Mouse (Mus musculus) liver, embryonic 12.5 days (tissue): ENCODE measurements around the gene Il17rc. TPM values are rescaled to one million over a fixed set of nuclear protein-coding genes. Genes with fewer than 3 reads are reported as not detected.
A peak's percentile ranks its signal among the peaks of the same experiment; 100 is the strongest.

Source experiments
- ATAC-seq: fragments of 200-750 bp; cut with Nextera tagmentation; 2 replicates; pipeline ENCODE4 v1.8.0; 2017; ENCODE audit warnings: moderate number of reproducible peaks, mild to moderate bottlenecking, moderate library complexity
- H3K27ac ChIP-seq: fragments of 300-500 bp; sonication (generic); 2 replicates; pipeline ENCODE4 v1.5.1; 2016; ENCODE audit warnings: mild to moderate bottlenecking
- H3K27me3 ChIP-seq: fragments of 300-500 bp; sonication (generic); replicated peaks from 2 replicates; pipeline ENCODE4 v1.6.1; 2016; ENCODE audit warnings: mild to moderate bottlenecking, moderate library complexity
- H3K36me3 ChIP-seq: fragments of 300-500 bp; sonication (generic); 2 replicates; pipeline ENCODE4 v1.6.1; 2016; ENCODE audit warnings: mild to moderate bottlenecking, moderate library complexity
- H3K4me1 ChIP-seq: fragments of 300-500 bp; sonication (generic); 2 replicates; pipeline ENCODE4 v1.6.1; 2016
- H3K4me2 ChIP-seq: fragments of 300-500 bp; sonication (generic); 2 replicates; pipeline ENCODE4 v1.6.1; 2016; ENCODE audit warnings: mild to moderate bottlenecking, moderate library complexity
- H3K4me3 ChIP-seq: fragments of 300-500 bp; sonication (generic); 2 replicates; pipeline ENCODE4 v1.5.1; 2016; ENCODE audit warnings: mild to moderate bottlenecking, moderate library complexity
- H3K9ac ChIP-seq: fragments of 300-500 bp; sonication (generic); 2 replicates; pipeline ENCODE4 v1.6.1; 2016; ENCODE audit warnings: mild to moderate bottlenecking, moderate library complexity
- H3K9me3 ChIP-seq: fragments of 300-500 bp; sonication (generic); replicated peaks from 2 replicates; pipeline ENCODE4 v1.6.1; 2016; ENCODE audit warnings: mild to moderate bottlenecking, moderate library complexity
- WGBS: fragments of 180-500 bp; shearing (Covaris S2); methylation state at CpG from one replicate; pipeline ENCODE4 v1.1.7; 2016; ENCODE audit not compliant: insufficient replicate concordance; 5-methylcytosine and 5-hydroxymethylcytosine counted together
- polyA plus RNA-seq: library from polyadenylated mRNA; unstranded; fragments of >200 nt; fragmentation: Nextera tagmentation; extraction: Ambion mirVana; gene quantifications from 2 replicates; pipeline ENCODE4 v1.2.1, GENCODE M21; 2016

Gene Il17rc
- polyA plus RNA-seq, 1 experiment from 2014 or later: 5.1 TPM

DNA sequence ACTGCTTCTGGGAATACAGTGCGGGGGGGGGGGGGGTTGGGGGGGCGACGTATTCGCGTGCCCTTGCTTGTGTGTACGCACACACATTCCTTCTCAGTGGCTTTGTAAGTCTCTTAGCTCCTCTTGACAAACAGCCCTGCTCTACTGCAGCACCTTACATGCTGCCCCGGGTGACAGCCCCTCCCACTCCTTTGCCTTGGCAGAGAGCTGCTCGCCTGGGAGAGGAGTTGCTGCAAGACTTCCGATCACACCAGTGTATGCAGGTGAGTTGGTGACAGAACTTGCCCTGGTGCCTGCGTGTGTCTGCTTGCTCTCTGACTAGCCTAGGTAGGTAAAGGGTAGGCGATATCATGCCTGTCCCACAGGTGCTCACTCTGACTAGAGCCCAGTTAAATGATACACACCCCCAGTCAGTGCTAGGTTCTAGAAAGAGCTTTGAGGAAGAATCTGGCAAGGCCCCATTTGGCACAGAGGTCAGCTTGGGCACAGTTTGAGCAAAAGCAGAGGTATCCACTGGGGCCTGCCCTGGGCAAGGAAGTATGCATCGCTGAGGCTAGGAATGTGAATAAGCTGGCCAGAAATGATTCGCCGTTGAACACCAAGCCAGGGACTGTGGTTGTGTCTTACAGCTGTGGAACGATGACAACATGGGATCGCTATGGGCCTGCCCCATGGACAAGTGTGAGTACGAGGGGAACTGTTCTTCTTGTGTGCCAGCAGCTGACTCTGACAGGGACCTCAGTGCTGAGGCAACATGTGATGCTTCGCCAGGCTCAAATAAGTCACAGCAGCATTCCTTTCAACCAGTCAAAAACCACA, 9.5 kb downstream of the Il17rc start:
- H3K27me3 ChIP-seq: peaks cover 62% of the 10 kb centered on the region
- no peak overlapping the region for H3K4me2 ChIP-seq
- H3K9ac ChIP-seq: no peak overlapping the region
- H3K27ac ChIP-seq: no peak overlapping the region
- 58% methylated on average over 18 of the region's 18 CpGs for WGBS
- no peak overlapping the region for H3K4me3 ChIP-seq
- no peaks in the 10 kb centered on the region for H3K9me3 ChIP-seq
- peaks cover 30% of the 10 kb centered on the region for H3K4me1 ChIP-seq
- no peak for ATAC-seq
- no peaks in the 10 kb centered on the region for H3K36me3 ChIP-seq

DNA sequence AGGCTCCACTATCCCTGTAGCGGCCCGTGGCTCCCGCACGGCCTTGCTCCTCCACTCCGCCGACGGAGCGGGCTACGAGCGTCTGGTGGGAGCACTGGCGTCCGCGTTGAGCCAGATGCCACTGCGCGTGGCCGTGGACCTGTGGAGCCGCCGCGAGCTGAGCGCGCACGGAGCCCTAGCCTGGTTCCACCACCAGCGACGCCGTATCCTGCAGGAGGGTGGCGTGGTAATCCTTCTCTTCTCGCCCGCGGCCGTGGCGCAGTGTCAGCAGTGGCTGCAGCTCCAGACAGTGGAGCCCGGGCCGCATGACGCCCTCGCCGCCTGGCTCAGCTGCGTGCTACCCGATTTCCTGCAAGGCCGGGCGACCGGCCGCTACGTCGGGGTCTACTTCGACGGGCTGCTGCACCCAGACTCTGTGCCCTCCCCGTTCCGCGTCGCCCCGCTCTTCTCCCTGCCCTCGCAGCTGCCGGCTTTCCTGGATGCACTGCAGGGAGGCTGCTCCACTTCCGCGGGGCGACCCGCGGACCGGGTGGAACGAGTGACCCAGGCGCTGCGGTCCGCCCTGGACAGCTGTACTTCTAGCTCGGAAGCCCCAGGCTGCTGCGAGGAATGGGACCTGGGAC, 11.4 kb downstream of the Il17rc start:
- Histone ChIP-seq H3K36me3 (no peaks in the 10 kb centered on the region), H3K9me3 (no peaks in the 10 kb centered on the region), H3K4me2 (peak overlapping the region; percentile 94), H3K27me3 (peaks cover 46% of the 10 kb centered on the region), H3K4me3 (peak overlapping the region; percentile 68), H3K27ac (peak overlapping the region; percentile 66), H3K4me1 (peaks cover 42% of the 10 kb centered on the region), H3K9ac (peak overlapping the region; percentile 65)
- peak; percentile 51 for ATAC-seq
- 1% methylated on average over 65 of the region's 65 CpGs for WGBS

DNA sequence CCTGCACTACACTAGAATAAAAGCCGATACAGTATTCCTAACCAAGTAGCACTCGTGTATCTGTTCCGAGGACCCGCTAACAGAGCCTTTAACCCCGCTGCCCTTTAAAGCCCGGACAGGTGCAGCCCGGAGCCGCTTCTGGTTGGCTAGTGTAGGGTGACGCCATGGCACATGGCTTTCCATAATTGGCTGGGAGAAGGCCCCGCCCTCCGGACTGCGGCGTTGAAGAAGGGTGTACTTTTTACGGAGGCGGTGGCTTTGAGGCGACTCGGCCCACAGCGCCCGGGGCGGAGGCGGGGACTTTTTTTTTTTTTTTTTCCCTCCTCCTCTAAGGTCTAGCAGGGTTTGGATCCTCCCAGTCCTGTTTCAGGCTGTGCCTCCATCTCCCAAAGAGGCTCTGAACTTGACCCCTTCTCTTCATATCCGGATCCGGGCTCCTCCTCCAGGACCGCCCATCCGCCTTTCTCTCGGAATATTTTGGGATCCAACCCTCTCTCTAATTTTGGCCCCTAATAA, 11.9 kb downstream of the Il17rc start, which contains the start of gene Creld1:
Gene Creld1 (plus strand): TSS at position 198 of the 516 bp plus-strand sequence.
- Histone ChIP-seq H3K9ac (peak within 1 kb of the TSS; percentile 76), H3K27ac (peak within 1 kb of the TSS; percentile 80), H3K4me1 (peaks cover 48% of the 10 kb centered on the region), H3K4me3 (peak within 1 kb of the TSS; percentile 68), H3K36me3 (peaks cover 2% of the 10 kb centered on the region; the same call in 1 of the 2 replicates), H3K27me3 (peaks cover 46% of the 10 kb centered on the region), H3K9me3 (no peaks in the 10 kb centered on the region), H3K4me2 (peak within 1 kb of the TSS; percentile 94)
- peak; percentile 96 for ATAC-seq
- under 1% methylated on average over 26 of the region's 26 CpGs for WGBS

DNA sequence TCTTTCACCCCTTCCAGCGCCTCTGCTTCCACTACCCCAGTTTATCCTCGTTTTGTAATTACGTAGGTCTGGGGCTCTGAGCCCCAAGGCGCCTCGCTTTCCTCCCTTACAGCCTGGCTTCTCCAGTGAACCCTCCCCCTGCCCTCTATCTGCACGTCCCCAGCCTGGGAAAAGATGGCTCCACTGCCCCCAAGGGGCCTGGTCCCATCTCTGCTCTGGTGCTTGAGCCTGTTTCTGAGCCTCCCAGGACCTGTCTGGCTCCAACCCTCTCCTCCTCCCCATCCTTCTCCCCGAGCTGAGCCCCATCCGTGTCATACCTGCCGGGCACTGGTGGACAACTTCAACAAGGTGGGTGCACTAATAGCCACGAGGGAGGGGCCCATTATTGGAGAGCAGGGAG, 12.5 kb downstream of the Il17rc start:
- H3K36me3 ChIP-seq: peaks cover 8% of the 10 kb centered on the region
- peak overlapping the region; percentile 76 for H3K9ac ChIP-seq
- H3K4me1 ChIP-seq: peaks cover 48% of the 10 kb centered on the region
- H3K4me3 ChIP-seq: peak overlapping the region; percentile 68
- peak overlapping the region; percentile 94 for H3K4me2 ChIP-seq
- ATAC-seq: peak; percentile 18; the same call in 1 of the 2 replicates
- H3K9me3 ChIP-seq: no peaks in the 10 kb centered on the region
- WGBS: 13% methylated on average over 10 of the region's 10 CpGs
- peaks cover 41% of the 10 kb centered on the region for H3K27me3 ChIP-seq
- H3K27ac ChIP-seq: peak overlapping the region; percentile 80

DNA sequence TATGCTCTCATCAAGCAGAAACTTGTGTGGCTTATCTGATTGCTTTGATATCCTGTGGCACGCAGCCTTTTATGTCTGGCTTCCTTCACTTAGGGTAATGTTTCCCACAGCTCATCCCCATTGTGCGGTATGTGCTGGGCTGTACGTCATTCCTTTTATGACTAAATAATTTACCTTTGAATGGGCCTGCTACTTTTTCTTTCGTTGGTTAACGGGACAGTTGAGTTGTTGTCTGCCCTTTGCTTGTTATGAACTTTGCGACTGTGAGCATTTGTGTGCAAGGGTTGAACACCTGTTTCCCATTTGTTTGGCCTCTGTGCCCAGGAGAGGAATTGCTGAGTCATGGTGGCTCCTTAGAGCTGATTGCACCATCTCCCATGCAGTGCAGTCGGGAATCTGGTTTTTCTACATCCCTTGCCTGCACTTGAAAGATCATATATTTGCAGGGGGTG, 15.9 kb downstream of the Il17rc start:
- 52% methylated on average over 7 of the region's 7 CpGs for WGBS
- Histone ChIP-seq H3K27ac (no peak overlapping the region), H3K9ac (no peak overlapping the region), H3K9me3 (no peaks in the 10 kb centered on the region), H3K4me1 (peaks cover 41% of the 10 kb centered on the region), H3K36me3 (peaks cover 29% of the 10 kb centered on the region), H3K4me2 (no peak overlapping the region), H3K27me3 (peaks cover 6% of the 10 kb centered on the region), H3K4me3 (no peak overlapping the region)
- no peak for ATAC-seq

DNA sequence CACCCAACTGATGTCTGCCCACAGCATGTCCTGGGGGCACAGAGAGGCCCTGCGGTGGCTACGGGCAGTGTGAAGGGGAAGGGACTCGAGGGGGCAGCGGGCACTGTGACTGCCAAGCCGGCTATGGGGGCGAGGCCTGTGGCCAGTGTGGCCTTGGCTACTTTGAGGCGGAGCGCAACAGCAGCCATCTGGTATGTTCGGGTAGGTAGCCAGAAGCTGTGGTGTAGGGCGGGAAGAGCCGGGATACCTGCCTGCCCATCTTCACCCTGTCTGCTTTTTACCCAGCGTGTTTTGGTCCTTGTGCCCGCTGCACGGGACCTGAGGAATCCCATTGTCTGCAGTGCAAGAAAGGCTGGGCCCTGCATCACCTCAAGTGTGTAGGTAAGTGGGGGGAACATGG, 18.2 kb downstream of the Il17rc start:
- Histone ChIP-seq H3K36me3 (peaks cover 29% of the 10 kb centered on the region), H3K9me3 (no peaks in the 10 kb centered on the region), H3K27me3 (peaks cover 6% of the 10 kb centered on the region), H3K4me1 (peaks cover 27% of the 10 kb centered on the region), H3K9ac (no peak overlapping the region), H3K4me3 (no peak overlapping the region), H3K27ac (no peak overlapping the region), H3K4me2 (no peak overlapping the region)
- 88% methylated on average over 14 of the region's 14 CpGs for WGBS
- ATAC-seq: no peak

DNA sequence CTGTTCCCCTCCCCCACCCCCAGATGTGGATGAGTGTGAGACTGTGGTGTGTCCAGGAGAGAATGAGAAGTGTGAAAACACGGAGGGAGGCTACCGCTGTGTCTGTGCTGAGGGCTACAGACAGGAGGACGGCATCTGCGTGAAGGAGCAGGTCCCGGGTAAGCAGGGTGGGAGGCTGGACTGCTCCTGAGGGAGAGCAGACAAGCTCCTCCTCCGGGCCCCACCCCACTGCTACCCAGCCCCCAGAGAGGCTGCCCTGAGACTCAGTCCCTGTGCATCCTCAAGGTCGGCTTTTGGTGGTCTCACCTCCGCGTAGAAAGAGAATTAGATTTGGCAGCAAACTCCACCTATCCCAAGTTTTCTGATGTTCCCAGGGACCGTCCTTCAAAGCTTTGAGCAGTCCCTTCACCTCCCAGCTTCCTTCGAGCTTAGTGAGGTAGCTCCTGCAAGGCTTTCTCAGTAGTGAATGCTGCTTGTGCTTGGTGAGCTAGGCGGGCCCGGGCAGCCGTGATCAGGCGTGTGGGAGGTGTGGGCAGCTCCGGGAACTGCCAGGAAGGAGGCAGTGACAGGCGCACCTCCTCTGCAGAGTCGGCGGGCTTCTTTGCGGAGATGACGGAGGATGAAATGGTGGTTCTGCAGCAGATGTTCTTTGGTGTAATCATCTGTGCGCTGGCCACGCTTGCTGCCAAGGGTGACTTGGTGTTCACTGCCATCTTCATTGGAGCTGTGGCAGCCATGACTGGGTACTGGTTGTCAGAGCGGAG, 21.1 kb downstream of the Il17rc start:
- Histone ChIP-seq H3K27me3 (peaks cover 35% of the 10 kb centered on the region), H3K9ac (no peak overlapping the region), H3K4me3 (no peak overlapping the region), H3K27ac (no peak overlapping the region), H3K4me2 (no peak overlapping the region), H3K9me3 (no peaks in the 10 kb centered on the region), H3K36me3 (peaks cover 29% of the 10 kb centered on the region), H3K4me1 (peaks cover 26% of the 10 kb centered on the region)
- 75% methylated on average over 24 of the region's 24 CpGs for WGBS
- ATAC-seq: no peak

DNA sequence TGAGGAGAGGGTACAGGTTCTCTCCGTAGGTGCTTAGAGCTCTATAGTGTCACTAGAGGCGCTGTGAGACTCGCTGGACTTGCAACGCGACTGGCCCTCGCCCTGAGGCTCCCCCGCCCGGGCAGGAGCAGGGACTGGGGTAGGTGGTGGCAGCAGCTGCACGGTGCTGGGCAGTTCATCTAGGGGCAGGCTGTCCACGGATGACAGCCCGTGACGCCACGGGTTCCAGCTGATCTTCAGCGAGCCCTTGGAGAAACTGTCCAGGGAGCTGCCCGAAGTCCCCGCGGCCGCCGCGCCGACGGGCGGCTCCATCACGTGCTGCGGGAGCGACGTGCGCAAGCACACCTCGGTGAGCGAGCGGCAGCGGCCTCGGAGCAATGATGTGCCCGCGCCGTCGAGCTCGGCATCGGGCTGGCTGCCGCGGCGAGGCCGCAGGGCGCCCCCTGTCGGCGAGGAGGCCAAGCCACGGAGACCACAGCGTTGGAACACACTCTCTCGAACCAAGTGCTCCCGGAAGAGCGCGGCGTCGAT, 23.1 kb downstream of the Il17rc start:
- Histone ChIP-seq H3K9ac (peak overlapping the region; percentile 59), H3K9me3 (no peaks in the 10 kb centered on the region), H3K4me3 (peak overlapping the region; percentile 51), H3K4me2 (peak overlapping the region; percentile 76), H3K4me1 (peaks cover 16% of the 10 kb centered on the region), H3K27me3 (peaks cover 52% of the 10 kb centered on the region), H3K27ac (no peak overlapping the region), H3K36me3 (peaks cover 17% of the 10 kb centered on the region)
- ATAC-seq: peak; percentile 74
- 1% methylated on average over 54 of the region's 54 CpGs for WGBS

DNA sequence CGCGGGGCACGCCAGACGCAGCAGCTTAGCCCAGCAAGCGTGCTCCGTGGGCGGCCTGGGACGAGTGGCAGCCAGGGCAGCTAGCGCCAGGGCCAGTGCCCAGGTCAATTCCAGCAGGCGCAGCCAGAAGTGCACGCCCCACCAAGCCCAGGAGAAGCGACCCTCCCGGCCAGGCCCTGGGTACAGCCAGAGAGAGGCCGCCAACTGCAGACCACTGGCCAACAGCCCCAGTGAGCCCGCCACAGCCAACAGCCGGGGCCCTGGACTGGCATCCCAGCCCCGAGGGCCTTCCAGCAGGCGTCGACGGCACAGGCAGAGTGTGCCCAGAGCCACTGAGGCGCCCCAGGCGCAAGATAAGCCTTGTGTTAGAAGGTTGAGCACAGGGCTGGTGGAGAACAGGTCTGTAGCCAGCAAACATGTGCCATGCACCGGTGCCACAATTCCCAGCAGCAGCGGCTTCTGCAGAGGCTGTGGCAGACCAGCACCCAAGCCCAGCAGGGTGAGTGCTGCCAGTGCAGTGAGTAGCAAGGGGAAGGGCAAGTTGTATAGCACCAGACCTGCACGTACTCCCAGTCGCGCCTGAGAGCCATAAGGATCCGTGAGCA, 23.9 kb downstream of the Il17rc start:
- Histone ChIP-seq H3K27me3 (peaks cover 61% of the 10 kb centered on the region), H3K36me3 (peaks cover 9% of the 10 kb centered on the region), H3K4me2 (peak overlapping the region; percentile 76), H3K9ac (peak overlapping the region; percentile 59), H3K4me3 (peak overlapping the region; percentile 51), H3K9me3 (no peaks in the 10 kb centered on the region), H3K4me1 (peaks cover 16% of the 10 kb centered on the region), H3K27ac (no peak overlapping the region)
- no peak for ATAC-seq
- WGBS: 33% methylated on average over 28 of the region's 28 CpGs

DNA sequence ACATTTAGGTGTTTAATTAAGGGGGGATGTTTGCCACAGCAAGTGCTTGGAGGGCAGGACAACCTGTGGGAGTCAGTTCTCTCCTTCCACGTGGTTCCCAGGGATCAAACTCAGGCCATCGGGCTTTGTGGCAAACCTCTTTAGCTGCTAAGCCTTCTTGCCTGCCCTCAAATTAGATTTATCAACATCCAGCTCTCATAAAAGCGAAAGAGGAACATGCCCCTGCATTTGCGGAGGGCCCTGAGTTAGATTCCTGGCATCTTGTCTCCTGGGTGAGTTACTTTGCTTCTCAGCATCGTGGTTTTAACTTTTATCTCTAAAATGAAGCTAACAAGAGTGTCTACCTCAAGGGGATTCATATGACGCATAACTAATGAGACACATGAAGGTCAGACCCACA, 28.1 kb downstream of the Il17rc start:
- Histone ChIP-seq H3K4me1 (peaks cover 17% of the 10 kb centered on the region), H3K27me3 (peaks cover 94% of the 10 kb centered on the region), H3K4me3 (no peak overlapping the region), H3K4me2 (no peak overlapping the region), H3K9me3 (no peaks in the 10 kb centered on the region), H3K36me3 (no peaks in the 10 kb centered on the region), H3K27ac (no peak overlapping the region), H3K9ac (no peak overlapping the region)
- ATAC-seq: no peak
- WGBS: 40% methylated on average over 6 of the region's 6 CpGs

DNA sequence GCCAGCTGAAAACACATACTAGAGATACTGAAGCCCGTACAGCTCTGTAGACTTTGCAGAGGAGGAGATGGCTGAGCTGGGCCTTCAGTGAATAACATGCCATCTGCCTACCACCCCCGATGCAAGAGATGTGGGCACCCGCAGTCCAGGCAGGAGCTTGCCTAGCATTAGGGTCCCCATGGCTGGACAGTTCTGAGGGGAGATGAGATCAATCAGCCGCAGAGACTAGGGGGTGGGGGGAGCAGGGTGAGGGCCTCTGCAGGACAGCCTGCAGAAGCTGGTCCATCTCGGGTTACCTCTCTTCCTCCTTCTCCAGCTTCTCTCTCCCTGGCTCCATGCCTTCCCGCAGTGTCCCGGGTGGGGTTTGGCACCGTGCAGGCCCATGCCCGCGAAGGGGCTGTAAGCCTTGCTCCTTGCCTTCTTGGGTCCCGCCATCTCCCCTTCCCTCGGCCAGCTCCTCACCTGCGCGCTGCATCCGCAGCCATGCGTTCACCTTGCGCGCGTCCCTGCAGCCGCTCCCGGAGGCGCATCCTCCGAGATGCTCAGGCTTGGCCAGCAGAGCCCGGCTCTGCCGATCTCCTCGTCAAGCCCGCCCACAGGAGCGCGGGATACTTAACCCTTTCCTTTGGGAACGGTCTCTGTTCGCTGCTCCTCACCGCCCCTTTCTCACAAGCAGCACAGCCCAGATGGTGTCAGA, 30.3 kb downstream of the Il17rc start, which contains the start of gene Prrt3:
Gene Prrt3 (minus strand): TSS at position 544 of the 697 bp plus-strand sequence.
- Histone ChIP-seq H3K4me3 (no peak within 1 kb of the TSS), H3K9ac (no peak within 1 kb of the TSS), H3K27me3 (peaks cover 72% of the 10 kb centered on the region), H3K9me3 (no peaks in the 10 kb centered on the region), H3K27ac (no peak within 1 kb of the TSS), H3K4me2 (peak within 1 kb of the TSS; percentile 38), H3K4me1 (peaks cover 4% of the 10 kb centered on the region; the same call in 1 of the 2 replicates), H3K36me3 (no peaks in the 10 kb centered on the region)
- 13% methylated on average over 32 of the region's 32 CpGs for WGBS
- ATAC-seq: no peak
